Mouse (Mus musculus): Measurements from ENCODE around the gene Zfyve19.

- TF ChIP-seq POLR2A (IDR thresholded peaks at IDR 0.05; ENCODE audit: borderline replicate concordance, low read depth, low read length) (no peak), CTCF (IDR thresholded peaks at IDR 0.05; ENCODE audit: low read depth, low read length) (no peak)
These were observed 45.3 kb upstream of the Zfyve19 start for GRCm38 (mm10) chr2:119163135-119163534.

Measured in bone marrow macrophage, adult 2 months (primary cell).